Mouse (Mus musculus) testis, adult 2 months (tissue): ENCODE data around the gene Fabp3. TPM values are rescaled to one million over a fixed set of nuclear protein-coding genes. Genes with fewer than 3 reads are reported as not detected.

Source experiments
- H3K27ac ChIP-seq: fragments of 200-500 bp; 2 replicates; pipeline ENCODE4 v1.5.1; 2012; ENCODE audit warnings: low read depth, low read length; ENCODE audit not compliant: control insufficient read depth, insufficient read depth
- H3K27me3 ChIP-seq: fragments of 200-500 bp; 2 replicates; pipeline ENCODE4 v1.6.1; 2012; ENCODE audit warnings: mild to moderate bottlenecking, low read length, moderate library complexity; ENCODE audit not compliant: control insufficient read depth, insufficient read depth
- H3K36me3 ChIP-seq: fragments of 200-500 bp; 2 replicates; pipeline ENCODE4 v1.6.1; 2012; ENCODE audit warnings: mild to moderate bottlenecking, low read length; ENCODE audit not compliant: control insufficient read depth, insufficient read depth
- H3K4me1 ChIP-seq: fragments of 200-500 bp; 2 replicates; pipeline ENCODE4 v1.6.1; 2012; ENCODE audit warnings: low read length; ENCODE audit not compliant: control insufficient read depth, insufficient read depth
- H3K4me3 ChIP-seq: fragments of 200-500 bp; 2 replicates; pipeline ENCODE4 v1.5.1; 2012; ENCODE audit warnings: low read depth, mild to moderate bottlenecking, low read length, moderate library complexity, mixed read lengths; ENCODE audit not compliant: control insufficient read depth
- CTCF ChIP-seq: fragments of 200-500 bp; IDR thresholded peaks from 2 replicates; pipeline ENCODE4 v1.5.1; 2012; ENCODE audit warnings: low read depth, mild to moderate bottlenecking, inconsistent platforms, low read length, moderate library complexity; ENCODE audit not compliant: control insufficient read depth, insufficient read depth, insufficient replicate concordance
- POLR2A ChIP-seq: fragments of 200-500 bp; IDR thresholded peaks from 2 replicates; pipeline ENCODE4 v1.6.1; 2012; ENCODE audit warnings: low read depth, mild to moderate bottlenecking, inconsistent platforms, low read length, moderate library complexity; ENCODE audit not compliant: control insufficient read depth
- polyA plus RNA-seq: library from polyadenylated mRNA; depleted of rRNA; stranded (reverse); fragments of >200 nt; gene quantifications from 2 replicates; pipeline ENCODE4 v1.2.3, GENCODE M21; 2012

Gene Fabp3
- polyA plus RNA-seq, 1 experiment: 192 TPM

DNA sequence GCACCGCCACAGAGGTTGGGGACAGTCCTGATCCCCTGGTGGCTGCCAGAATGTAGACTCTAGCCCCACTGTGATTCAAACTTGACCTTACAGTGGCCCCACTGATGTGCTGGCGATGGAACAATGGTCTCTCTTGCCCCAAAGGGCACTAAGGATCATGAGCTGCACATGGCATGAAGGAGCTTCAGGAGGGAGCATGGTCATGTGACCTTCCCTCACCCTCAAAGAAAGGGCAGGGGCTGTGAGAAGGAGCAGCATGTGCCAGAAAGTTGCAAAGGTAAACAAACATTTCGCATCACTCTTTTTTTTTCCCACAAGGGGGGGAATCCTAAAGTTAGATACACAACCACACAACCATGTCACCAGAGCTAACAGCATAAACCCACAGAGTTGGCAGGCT lies 9.7 kb downstream of the Fabp3 start:
- TF ChIP-seq CTCF (no peak), POLR2A (peak; percentile 21; the same call in 1 of the 2 replicates)
- Histone ChIP-seq H3K4me3 (peak overlapping the region; percentile 57), H3K4me1 (no peaks in the 10 kb centered on the region), H3K27ac (no peak overlapping the region), H3K27me3 (no peaks in the 10 kb centered on the region), H3K36me3 (no peaks in the 10 kb centered on the region)

GRCm38 (mm10) chr4:130319564-130319963 lies 11.2 kb downstream of the Fabp3 start:
- Histone ChIP-seq H3K27me3 (no peaks in the 10 kb centered on the region), H3K4me1 (no peaks in the 10 kb centered on the region), H3K4me3 (peak overlapping the region; percentile 28), H3K27ac (no peak overlapping the region), H3K36me3 (no peaks in the 10 kb centered on the region)
- TF ChIP-seq POLR2A (no peak), CTCF (no peak)

DNA sequence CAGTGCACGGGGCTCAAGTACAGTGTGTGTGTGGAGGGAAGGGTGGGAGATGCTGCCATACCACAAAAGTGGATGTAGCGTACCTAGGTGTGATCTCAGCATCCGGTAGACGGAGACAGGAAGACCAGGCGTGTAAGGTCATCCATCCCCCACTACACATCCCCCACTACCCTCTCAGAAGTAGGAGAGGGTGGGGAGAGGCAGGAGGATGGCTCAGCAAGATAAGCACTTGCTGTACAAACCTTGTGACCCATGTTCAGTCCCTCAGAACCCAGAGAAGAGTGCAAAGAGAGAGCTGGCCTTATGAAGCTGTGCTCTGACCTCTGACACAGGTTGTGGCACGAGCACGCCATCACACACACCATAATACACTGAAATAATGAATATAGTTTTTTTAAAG lies 13.2 kb downstream of the Fabp3 start:
- TF ChIP-seq CTCF (no peak), POLR2A (no peak)
- Histone ChIP-seq H3K36me3 (no peaks in the 10 kb centered on the region; the same call in 1 of the 2 replicates), H3K27me3 (no peaks in the 10 kb centered on the region), H3K4me1 (no peaks in the 10 kb centered on the region), H3K4me3 (no peak overlapping the region), H3K27ac (no peak overlapping the region)

DNA sequence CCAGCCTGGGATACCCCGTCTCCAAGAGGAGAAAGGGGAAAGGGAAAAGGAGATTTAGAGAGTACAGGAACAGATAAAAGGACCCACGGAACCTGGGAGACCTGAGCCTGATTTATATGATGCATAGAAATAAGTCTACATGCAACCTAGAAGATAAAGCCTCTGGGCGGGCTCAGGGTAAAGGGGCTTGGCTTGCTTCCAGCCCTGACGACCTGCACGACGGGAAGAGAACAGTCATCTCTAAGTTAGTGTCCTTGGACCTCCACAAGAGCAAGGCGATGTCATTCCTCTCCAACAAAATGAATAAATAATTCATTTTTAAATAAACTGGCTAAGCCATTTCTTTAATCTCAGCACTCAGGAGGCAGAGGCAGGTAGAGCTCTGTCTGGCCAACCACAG lies 14.2 kb downstream of the Fabp3 start:
- Histone ChIP-seq H3K27me3 (no peaks in the 10 kb centered on the region), H3K4me3 (no peak overlapping the region), H3K36me3 (no peaks in the 10 kb centered on the region; the same call in 1 of the 2 replicates), H3K27ac (no peak overlapping the region), H3K4me1 (no peaks in the 10 kb centered on the region)
- TF ChIP-seq CTCF: no peak
- no peak for TF ChIP-seq POLR2A

GRCm38 (mm10) chr4:130323165-130323564 lies 14.8 kb downstream of the Fabp3 start:
- no peaks in the 10 kb centered on the region; the same call in 1 of the 2 replicates for H3K36me3 ChIP-seq
- TF ChIP-seq CTCF (no peak), POLR2A (no peak)
- no peaks in the 10 kb centered on the region for H3K4me1 ChIP-seq
- no peak overlapping the region for H3K4me3 ChIP-seq
- H3K27me3 ChIP-seq: no peaks in the 10 kb centered on the region
- H3K27ac ChIP-seq: no peak overlapping the region

GRCm38 (mm10) chr4:130323607-130324006 lies 15.2 kb downstream of the Fabp3 start:
- no peak for TF ChIP-seq CTCF
- no peak for TF ChIP-seq POLR2A
- no peak overlapping the region for H3K4me3 ChIP-seq
- no peaks in the 10 kb centered on the region for H3K4me1 ChIP-seq
- H3K27me3 ChIP-seq: no peaks in the 10 kb centered on the region
- H3K27ac ChIP-seq: no peak overlapping the region
- no peaks in the 10 kb centered on the region; the same call in 1 of the 2 replicates for H3K36me3 ChIP-seq

DNA sequence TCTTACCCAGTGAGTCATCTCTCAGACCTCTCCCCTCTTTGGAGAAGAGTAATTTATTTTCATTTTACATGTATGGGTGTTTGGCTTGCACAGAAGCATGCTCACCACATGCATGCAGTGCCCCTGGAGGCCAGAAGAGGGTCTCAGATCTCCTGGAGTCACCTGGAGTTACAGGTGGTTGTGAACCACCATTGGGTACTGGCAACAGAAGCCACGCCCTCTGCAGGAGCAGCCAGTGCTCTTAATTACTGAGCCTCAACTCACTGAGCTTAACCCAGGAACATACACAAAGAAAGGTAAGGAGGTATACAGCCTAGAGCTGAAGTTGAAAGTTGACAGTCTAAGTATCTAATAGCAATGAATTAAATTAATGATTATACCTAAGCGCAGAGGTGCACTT lies 17.1 kb downstream of the Fabp3 start:
- Histone ChIP-seq H3K4me1 (no peaks in the 10 kb centered on the region), H3K27me3 (no peaks in the 10 kb centered on the region), H3K36me3 (no peaks in the 10 kb centered on the region; the same call in 1 of the 2 replicates), H3K27ac (no peak overlapping the region), H3K4me3 (no peak overlapping the region)
- TF ChIP-seq POLR2A: no peak
- TF ChIP-seq CTCF: no peak

DNA sequence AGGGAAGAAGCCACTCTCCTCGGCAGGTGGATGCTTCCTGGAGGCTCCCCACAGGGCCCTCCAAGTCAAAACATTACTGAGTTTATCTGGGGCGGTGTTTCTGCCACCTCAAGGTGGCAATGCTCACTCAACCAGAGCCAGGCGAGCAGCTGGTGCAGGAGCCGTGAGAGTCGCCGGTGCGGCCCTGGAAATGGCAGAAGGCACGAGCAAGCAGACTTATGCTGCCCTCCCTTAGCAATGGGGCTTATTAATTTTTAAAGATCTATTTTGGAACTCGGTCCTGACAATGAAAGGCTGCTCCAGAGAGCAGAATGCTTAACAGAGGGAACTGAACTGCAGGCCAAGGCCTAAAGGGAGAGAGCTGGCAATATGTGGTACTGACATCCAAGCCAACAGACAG lies 19.0 kb downstream of the Fabp3 start:
- Histone ChIP-seq H3K36me3 (no peaks in the 10 kb centered on the region; the same call in 1 of the 2 replicates), H3K4me1 (no peaks in the 10 kb centered on the region), H3K27ac (no peak overlapping the region), H3K4me3 (no peak overlapping the region), H3K27me3 (no peaks in the 10 kb centered on the region)
- TF ChIP-seq CTCF (no peak), POLR2A (no peak)
